Mouse (Mus musculus) c-Kit-positive CD71-positive TER-119-positive erythroid progenitor cells, embryonic 14.5 days (primary cell): ENCODE data around the gene Arhgef12.

ENCODE experiments used
- DNase-seq: peaks from one replicate; pipeline ENCODE4 v3.0.0-alpha.2; 2013; ENCODE audit warnings: low spot score

Arhgef12 gene

DNA sequence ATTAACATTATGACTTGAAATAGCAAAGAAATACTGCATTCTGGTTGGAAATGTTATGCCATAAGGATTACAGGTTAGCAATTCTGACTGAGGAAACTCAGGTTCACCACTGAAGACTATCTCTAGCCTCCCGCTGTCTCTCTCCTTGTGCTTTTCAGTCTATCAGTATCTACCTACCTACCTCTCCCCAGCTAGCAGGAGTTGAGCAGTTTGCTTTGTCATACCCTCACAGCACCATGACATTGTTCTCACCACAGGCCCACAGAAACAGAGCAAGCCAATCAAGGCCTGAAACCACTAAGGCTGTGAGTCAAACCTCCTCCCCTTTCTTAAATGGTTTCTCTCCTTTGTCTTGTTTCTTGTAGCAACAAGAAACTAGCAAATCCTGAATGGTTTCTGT is 32.4 kb downstream of the Arhgef12 start:
- DNase-seq: no peak

DNA sequence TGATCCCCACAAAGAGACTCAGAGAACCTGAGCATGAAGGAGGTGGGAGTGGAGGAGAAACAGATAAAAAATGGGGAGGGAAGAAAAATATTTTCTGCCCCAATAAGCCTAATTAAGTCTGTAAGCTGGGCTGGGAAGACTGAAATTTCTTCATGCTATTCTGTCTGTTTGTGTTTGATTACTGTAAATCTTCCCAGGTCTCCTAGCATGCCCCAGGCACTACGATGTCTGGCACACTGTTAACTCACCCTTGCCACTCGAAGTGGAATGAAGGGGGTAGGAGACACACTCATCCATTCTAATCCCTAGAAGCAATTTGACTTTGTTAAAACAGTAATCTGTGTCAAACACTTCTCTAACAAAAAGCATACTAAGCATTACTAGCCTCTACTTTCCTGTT is 35.3 kb downstream of the Arhgef12 start:
- DNase-seq: no peak

DNA sequence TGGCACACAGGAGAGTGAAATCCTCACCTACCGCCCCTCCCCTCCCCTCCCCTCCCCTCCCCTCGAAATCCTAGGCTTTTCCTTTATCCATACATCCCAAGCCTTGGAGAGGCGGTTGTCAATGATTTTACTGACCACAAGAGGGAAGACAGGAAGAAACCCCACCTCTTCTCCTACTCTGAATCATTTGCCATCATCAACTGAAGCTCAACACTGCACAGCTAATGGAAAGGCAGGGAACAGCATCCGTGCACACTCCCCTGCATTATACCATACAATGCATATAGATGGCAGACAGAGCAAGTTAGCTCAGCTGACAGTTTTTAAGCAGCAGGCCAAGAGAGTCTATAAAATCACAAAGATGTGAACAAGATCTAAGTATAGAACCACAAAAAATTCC is 35.9 kb downstream of the Arhgef12 start:
- no peak for DNase-seq

DNA sequence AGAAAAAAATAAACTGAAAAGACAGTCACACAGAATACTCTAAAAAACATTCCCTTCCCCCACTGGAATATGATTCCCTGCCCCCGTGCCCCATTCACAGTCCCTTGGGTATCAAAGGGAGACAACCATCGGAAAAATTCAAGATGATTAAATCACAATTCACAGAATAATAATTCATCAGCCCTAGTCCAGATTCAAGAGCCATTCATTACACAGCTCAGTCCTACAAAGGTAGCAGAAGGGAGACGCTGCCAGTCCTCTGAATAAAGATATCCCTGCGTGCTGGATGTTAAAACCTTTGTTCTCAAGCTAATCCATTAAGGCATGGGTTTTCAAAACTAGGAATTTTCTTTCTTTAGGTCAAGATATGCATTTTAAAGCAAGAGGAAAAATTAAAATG is 36.5 kb downstream of the Arhgef12 start:
- DNase-seq: no peak

DNA sequence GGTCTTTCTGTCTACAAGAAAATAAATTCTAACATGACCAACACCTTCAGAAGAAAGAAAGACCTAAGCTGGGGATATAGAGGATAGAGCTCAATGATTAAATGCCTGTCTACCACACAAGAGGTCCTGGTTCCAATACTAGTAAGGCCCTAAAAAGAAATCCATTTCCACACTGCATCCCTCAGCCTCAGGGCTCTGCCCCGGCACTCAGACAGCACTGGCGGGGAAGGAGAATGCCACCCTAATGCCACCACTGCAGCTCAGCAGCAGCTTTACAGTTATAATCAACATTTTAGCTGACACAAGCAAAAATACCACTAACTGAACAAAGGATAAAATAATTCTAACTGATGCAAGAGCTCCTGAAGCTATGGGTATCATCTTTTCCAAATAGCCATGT is 36.9 kb downstream of the Arhgef12 start:
- no peak for DNase-seq

DNA sequence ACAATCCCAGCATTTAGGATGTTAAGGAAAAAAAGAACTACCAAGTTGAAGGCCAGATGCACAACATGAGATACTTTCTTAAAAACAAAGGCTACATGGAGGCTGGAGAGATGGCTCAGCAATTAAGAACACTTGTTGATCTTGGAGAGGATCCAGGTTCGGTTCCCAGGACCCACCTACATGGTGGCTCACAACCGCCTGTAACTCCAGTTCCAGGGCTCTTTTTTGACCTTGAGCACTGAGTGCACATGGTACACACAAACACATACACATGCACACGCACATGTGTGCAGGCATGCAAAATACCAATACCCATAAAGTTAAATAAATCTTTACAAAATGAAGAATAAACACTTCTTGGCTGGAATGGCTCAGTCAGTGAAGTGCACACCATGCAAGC is 39.1 kb downstream of the Arhgef12 start:
- DNase-seq: no peak

DNA sequence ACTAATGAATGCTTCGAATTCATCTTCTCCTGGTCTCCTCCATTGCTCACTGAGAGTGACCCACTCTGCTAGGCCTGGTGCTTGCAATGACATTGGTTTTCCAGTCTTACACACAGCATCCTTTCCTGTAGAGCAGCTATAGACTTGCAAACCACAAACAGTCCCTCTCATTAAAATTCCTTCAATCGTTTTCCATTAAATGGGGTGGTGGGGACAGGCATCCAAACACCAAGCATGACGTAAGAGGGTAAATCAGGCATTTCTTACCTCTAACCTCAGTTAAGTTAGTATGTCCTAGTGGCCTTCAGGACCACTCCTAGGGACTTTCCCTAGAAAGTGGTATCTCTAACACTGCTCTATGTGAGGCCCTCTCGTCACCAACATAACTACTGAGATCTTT is 41.8 kb downstream of the Arhgef12 start:
- DNase-seq: no peak

DNA sequence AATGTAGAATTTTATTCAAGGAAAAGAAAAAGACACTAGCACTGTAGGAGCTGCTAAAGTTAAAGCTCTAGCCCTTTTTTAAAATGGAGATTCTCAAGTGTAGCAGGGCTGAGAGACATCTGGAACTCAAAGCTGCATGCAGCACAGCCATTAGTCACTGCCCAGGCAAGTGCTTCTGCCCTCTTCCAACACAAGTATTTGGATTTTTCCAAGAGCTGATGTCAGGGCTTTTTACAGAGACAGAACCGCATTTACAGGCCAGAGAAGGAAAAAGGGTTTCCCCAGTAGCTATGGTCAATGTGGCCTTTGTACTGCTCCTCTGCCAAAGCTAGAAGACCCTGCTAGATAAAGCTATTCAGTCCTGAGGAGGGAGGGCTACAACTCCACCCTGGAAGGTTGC is 45.5 kb downstream of the Arhgef12 start:
- DNase-seq: no peak

DNA sequence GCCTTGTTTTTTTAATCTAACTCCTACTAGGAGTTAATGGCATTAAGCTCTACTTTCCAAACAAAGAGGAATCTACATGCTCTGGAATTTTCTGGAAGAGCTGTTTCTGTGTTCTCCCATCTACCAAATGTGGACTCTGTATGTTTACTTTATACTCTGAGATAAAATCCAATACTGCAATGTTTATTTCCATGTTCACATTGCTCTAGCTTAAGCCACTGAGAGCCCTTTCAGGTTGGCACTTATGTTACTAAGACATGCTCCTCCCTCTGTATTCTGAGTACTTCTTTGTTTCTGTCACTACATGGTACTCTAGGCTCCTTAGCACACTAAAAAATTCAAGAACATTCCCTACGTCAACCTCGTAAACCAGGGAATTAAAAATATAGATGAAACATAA is 56.6 kb downstream of the Arhgef12 start:
- DNase-seq: no peak

DNA sequence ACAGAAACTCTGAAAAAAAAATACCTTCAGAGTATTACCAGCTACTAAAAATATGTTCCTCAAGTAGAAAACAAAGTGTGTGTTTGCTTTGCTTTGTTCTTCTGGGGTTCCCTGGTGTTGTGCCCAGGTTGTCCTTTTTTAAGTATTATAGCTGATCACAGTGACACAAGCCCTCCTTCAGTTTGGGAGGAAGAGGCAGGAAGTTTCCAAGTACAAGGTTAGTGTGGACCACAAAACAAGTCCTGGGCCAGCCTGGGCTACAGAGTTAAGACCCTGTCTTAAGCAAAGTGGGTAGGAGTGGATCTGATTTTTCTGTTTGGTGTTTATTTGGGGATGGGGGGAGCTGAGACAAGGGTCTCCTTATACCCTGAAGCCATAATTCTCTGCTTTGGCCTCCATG is 62.6 kb downstream of the Arhgef12 start:
- DNase-seq: no peak

DNA sequence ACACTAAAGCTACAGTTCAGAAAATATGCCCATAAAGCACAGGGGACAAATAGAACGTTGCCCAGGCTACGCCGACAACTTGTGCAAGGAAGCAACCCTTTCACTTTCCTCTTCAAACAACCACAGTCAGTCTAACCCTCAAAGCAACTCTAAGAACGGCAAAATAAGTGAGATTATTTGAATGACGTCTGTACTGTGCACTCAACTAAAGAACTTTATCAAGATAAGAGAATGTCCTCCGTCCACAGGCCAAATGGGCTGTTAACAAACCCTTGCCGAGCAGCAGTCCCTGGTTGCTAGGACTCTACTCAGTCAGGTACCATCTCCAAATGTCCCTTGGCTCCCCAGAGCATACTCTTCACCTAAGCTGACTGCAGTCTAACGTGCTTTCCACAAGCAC is 68.6 kb downstream of the Arhgef12 start:
- no peak for DNase-seq

DNA sequence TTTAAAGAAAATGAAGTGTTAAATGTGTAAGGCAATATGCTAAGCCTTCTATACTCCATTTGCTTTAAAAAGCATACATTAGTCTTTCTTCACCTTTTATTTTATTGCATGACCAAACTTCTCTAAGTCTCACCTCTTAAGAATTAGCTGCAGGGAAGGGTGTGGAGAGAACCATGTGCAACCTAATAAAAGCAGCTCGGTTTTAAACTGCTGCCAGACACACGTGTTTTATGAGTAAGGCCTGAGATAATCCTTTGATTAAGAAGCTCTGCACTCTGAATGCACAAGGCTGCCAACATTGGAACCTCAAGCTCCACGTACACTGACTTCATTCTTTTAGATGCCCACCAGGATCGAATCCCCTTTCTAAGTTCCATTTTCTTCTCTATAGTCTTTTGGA is 71.8 kb downstream of the Arhgef12 start:
- no peak for DNase-seq

DNA sequence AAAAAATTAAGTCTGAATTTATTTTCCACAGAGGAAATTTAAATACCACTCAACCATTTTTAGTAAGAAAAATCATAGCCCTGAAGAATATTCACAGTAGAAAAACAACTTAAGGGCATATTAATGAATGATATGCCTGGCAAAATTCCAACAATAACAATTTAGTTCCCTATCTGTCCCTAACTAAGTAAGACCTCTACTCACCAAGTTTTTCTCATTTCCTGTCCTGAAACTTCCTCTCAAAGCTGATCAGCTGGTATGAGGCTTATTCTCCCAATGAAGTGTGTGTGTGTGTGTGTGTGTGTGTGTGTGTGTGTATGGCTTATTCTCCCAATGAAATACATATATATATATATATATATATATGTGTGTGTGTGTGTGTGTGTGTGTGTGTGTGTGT is 72.8 kb downstream of the Arhgef12 start:
- DNase-seq: no peak

DNA sequence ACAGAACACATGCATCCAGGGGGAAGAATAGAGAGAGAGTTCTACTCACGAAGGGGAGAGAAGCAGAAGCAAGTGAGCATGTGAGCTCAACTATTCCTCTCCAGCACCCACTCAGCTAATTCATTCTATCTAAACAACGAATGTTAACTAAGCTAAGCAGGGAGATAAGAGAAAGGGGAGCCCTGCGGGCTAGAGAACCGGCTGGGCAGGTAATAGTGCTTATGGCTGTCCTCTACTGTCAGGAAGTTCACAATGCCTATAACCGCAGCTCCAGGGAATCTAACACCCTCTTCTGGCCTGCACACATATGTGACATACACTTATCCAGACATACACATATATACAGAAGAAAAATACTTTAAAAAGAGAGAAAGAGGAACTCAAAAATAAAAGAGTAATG is 79.3 kb downstream of the Arhgef12 start:
- no peak for DNase-seq

DNA sequence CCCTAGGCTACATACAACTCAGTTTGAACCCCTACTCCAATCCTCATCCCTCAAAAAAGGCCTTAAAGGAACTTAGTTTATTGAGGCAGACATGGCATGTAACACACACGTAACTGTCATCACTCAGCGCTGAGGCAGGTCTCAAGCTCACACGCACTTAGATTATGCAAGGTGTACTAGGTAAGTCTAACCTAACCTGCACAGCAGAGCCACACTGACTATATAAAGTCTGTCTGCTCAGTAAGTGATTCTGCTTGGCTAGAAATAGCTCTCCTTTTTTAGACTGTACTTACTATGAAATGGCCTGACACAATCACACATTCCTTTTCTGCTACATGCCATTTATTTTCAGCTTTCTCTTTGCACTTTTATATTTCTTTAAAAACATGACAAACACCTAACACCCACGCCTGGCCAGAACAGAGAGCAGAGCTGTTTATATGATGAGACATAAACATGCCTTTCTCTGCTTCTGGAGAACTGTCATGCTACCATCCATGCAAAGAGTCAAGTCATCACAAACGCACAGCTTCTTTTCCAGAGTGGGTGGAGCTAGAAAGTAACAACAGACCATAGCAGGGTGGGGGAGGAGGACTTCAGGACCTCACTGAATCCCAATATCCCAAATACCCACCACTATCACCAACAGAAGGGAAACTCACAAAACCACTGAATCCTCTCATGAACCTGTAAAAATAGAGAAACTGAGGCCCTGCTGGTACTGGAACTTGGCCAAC is 85.4 kb downstream of the Arhgef12 start:
- DNase-seq: no peak

DNA sequence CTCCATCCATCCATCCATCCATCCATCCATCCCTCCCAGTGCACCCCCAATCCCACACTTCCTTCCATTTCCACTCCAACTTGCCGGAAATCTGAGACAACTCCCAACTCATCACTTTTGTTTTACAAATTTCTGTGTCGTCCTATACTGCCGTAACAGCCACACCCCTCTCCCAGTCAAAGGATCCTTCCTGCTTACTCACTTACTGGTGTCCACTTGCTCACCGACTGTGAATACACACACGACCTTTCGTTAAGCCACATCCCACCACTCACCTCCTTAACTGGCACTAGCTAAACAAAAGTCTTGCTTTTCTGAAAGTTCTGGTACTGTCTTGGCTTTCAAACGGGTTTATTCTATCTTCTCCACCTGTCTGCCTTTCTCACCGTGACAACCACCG is 87.4 kb downstream of the Arhgef12 start:
- no peak for DNase-seq

DNA sequence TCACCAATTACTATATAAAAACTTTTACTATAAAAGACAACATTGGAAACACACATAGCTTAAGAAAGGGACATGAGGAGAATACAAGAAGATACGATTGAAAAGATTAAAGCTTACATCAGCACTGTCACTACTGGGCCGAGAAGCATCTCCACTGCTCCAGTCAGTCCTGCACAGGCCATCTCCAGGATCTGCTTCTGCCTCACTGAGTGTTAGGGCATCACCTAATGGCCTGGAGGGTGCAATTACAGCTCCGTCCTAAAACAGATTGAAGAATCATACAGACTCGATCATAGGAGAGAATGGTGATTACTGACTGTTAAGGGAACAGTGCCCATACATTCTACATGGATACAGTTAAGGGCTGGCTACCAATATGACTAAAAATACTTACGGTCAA is 91.3 kb downstream of the Arhgef12 start:
- DNase-seq: no peak

DNA sequence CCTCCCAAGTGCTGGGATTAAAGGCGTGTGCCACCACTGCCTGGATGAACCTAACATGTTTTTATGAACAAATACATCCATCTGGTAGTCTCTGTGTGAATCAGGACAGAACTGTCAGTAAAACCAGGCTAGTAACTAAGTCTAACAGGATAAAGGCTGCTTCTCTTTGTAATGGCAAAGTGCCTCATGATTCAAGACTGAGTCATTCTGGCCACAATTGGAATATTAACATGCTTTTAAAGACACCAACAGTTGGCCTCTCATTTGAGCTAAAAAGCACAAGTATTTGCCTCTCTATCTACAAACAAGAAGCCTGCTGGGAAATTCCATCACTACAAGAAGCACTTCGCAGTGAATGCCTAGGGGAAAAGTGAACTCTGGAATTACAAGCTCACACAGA is 91.7 kb downstream of the Arhgef12 start:
- no peak for DNase-seq

DNA sequence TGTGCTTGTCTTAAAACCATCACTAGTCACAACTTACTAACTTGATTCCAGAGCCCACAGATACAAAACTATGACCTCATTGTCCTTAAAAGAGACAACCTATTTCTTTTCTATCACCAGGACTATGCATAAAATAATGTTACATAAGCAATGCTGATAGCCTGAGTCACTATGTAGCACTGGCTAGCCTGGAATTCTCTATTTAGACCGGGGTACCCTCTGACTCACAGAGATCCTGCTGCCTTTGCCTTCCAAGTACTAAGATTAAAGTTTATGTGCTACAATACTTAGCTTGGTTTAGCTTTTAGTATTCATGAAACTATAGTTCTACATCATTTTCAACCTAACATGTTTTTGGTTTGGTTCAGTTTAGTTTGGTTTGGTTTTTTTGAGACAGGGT is 92.2 kb downstream of the Arhgef12 start:
- no peak for DNase-seq

DNA sequence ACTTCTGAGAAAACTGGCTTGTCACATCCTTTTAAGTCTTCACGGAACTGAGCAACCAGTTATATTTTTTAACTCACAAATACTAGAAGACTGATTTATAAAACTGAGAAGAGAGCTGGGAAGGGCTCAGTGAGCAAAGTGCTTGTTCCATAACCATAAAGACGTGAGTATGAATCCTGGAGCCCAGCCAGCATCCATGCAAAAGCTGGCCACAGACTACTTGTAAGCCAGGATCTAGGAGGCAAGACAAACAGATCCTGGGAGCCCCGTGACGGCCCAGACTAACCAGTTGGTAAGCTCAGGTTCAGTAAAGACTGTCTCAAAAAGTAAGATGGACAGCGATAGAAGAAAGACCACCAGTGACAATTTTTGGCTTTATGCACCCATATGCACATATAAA is 94.5 kb downstream of the Arhgef12 start:
- no peak for DNase-seq

DNA sequence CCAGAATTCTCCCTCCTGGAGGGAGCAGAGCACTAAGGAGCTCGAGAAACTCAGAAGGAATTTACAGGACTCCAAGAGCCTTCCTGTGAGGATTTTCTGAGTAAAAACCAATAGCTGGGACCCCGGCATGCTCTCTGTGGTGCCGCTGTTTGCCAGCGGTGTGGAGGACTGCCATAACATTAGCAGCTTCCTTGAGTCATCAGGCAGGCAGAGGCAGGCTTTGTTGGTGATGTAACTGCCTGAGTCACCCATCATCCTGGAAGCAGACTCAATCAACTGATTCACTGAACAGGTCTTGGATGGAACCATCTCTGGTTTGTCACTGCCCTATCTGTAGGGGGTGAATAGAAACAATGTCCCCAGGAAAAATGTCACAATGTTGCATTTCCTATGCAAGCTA is 96.0 kb downstream of the Arhgef12 start:
- no peak for DNase-seq

DNA sequence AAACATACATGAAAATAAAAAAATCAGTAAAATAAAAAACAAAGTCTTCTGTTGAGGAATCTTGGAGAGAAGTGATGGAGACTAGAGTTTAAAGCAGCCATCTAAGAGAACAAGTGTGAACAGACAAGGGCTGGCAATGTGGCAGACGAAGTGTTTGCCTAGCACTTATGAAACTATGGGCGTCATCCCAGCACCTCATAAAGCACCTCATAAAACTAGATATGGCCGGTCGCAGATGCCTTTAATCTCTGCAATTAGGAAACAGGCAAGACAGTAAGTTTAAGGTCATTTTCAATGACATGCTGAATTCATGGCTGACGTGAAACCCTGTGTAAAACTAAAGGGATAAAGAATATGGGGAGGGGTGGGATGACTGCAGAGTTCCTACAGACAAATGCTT is 103.2 kb downstream of the Arhgef12 start:
- DNase-seq: no peak

DNA sequence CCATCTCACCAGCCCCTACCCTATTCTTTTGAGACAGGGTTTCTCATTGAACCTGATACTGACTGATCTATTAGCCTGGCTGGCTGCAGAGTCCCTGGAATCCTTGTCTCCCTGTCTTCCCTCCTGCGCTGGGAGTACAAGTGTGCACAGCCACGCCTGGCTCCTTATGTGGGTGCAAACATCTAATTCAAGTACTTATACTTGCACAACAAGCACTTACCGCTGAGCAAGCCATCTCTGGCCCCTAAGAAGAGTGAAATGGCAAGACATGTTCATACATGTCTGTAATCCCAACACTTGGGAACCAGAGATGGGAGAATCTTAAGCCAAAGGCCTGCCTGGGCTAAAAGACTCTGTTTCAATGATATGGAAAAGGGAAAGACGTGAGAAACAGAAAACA is 104.0 kb downstream of the Arhgef12 start:
- DNase-seq: no peak

DNA sequence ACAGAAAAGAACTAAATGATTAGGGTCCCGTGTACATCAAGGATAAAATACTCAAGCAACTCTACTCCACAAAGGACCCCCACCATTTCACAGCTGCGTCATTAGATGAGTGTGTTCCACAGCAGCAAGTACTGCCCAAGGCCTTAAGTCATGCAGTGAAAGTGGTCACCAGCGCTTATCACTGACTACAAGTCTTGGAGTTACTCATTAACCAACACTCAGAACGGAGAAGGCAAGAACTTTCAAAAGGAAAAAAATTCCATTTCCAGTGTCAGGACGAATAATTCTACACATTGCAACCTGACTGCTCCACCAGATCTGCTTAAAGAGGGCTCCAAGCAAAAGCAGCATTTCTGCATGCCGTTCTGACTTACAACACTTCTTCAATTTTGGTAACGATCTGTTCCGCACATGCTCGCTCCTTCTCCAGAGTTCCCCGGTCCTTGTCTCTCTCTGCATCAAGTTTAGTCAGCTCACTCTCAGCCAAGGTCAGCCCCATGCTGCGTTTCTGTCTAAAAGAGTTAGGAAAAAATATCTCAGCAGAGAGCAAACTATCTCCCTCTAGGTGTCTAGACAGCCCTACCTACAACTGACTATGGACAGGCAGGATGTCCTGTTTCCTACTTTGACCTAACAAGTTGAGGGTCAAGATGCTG is 106.3 kb downstream of the Arhgef12 start:
- DNase-seq: no peak
